Mouse (Mus musculus) neural tube, embryonic 14.5 days (tissue): ENCODE data around the gene Fyb2. TPM values are rescaled to one million over a fixed set of nuclear protein-coding genes. Genes with fewer than 3 reads are reported as not detected.

Source experiments
- ATAC-seq: fragments of 200-750 bp; cut with Nextera tagmentation; 2 replicates; pipeline ENCODE4 v1.8.0; 2017; ENCODE audit warnings: low read depth, mild to moderate bottlenecking, moderate TSS enrichment, moderate library complexity
- H3K27ac ChIP-seq: fragments of 300-500 bp; sonication (generic); 2 replicates; pipeline ENCODE4 v1.5.1; 2014; ENCODE audit warnings: low read depth, mild to moderate bottlenecking, control low read depth, low read length, moderate library complexity, mixed read lengths
- H3K27me3 ChIP-seq: fragments of 300-500 bp; sonication (generic); 2 replicates; pipeline ENCODE4 v1.6.1; 2014; ENCODE audit warnings: low read length; ENCODE audit not compliant: control insufficient read depth, insufficient read depth
- H3K36me3 ChIP-seq: fragments of 300-500 bp; sonication (generic); 2 replicates; pipeline ENCODE4 v1.6.1; 2014; ENCODE audit warnings: low read length, mixed read lengths; ENCODE audit not compliant: control insufficient read depth, insufficient read depth
- H3K4me1 ChIP-seq: fragments of 300-500 bp; sonication (generic); 2 replicates; pipeline ENCODE4 v1.6.1; 2014; ENCODE audit warnings: low read length; ENCODE audit not compliant: control insufficient read depth, insufficient read depth
- H3K4me2 ChIP-seq: fragments of 300-500 bp; sonication (generic); 2 replicates; pipeline ENCODE4 v1.6.1; 2014; ENCODE audit warnings: mild to moderate bottlenecking, low read depth, low read length, control low read depth
- H3K4me3 ChIP-seq: fragments of 300-500 bp; sonication (generic); 2 replicates; pipeline ENCODE4 v1.5.1; 2014; ENCODE audit warnings: low read depth, low read length, control low read depth, mixed read lengths
- H3K9ac ChIP-seq: fragments of 300-500 bp; sonication (generic); replicated peaks from 2 replicates; pipeline ENCODE4 v1.6.1; 2014; ENCODE audit warnings: low read depth, mild to moderate bottlenecking, control low read depth, low read length, mixed read lengths
- H3K9me3 ChIP-seq: fragments of 300-500 bp; sonication (generic); 2 replicates; pipeline ENCODE4 v1.6.1; 2016; ENCODE audit warnings: low read length; ENCODE audit not compliant: control insufficient read depth
- WGBS: fragments of 180-500 bp; shearing (Covaris S2); extraction: QIAGEN DNeasy Blood & Tissue Kit; methylation state at CpG from one replicate; pipeline ENCODE4 v1.1.7; 2014; 5-methylcytosine and 5-hydroxymethylcytosine counted together
- polyA plus RNA-seq: library from polyadenylated mRNA; unstranded; fragments of >200 nt; fragmentation: Nextera tagmentation; extraction: Ambion mirVana; gene quantifications from 2 replicates; pipeline ENCODE4 v1.2.1, GENCODE M21; 2014

Fyb2 gene
- polyA plus RNA-seq, 1 experiment from 2014 or later: 0.17 TPM

GRCm38 (mm10) chr4:104933620-104934019, 20.4 kb downstream of the Fyb2 start:
- no peak overlapping the region for H3K27ac ChIP-seq
- H3K9me3 ChIP-seq: no peaks in the 10 kb centered on the region
- H3K27me3 ChIP-seq: no peaks in the 10 kb centered on the region
- H3K36me3 ChIP-seq: no peaks in the 10 kb centered on the region
- H3K4me1 ChIP-seq: no peaks in the 10 kb centered on the region; the same call in 1 of the 2 replicates
- H3K4me2 ChIP-seq: no peak overlapping the region
- no peak overlapping the region for H3K9ac ChIP-seq
- H3K4me3 ChIP-seq: no peak overlapping the region
- ATAC-seq: no peak

- Histone ChIP-seq H3K4me3 (no peak overlapping the region), H3K9me3 (no peaks in the 10 kb centered on the region), H3K4me1 (no peaks in the 10 kb centered on the region; the same call in 1 of the 2 replicates), H3K27me3 (no peaks in the 10 kb centered on the region), H3K36me3 (no peaks in the 10 kb centered on the region), H3K27ac (no peak overlapping the region), H3K9ac (no peak overlapping the region), H3K4me2 (no peak overlapping the region)
- 81% methylated on average over 3 of the region's 3 CpGs for WGBS
- ATAC-seq: no peak
Measured at GRCm38 (mm10) chr4:104934997-104935396, 21.7 kb downstream of the Fyb2 start.

GRCm38 (mm10) chr4:104935436-104935835, 22.2 kb downstream of the Fyb2 start:
- no peak overlapping the region for H3K4me2 ChIP-seq
- H3K36me3 ChIP-seq: no peaks in the 10 kb centered on the region
- WGBS: 65% methylated on average over 3 of the region's 3 CpGs
- no peak overlapping the region for H3K4me3 ChIP-seq
- H3K27me3 ChIP-seq: no peaks in the 10 kb centered on the region
- H3K4me1 ChIP-seq: no peaks in the 10 kb centered on the region; the same call in 1 of the 2 replicates
- H3K9me3 ChIP-seq: no peaks in the 10 kb centered on the region
- no peak overlapping the region for H3K27ac ChIP-seq
- H3K9ac ChIP-seq: no peak overlapping the region
- no peak for ATAC-seq

GRCm38 (mm10) chr4:104936011-104936410, 22.8 kb downstream of the Fyb2 start:
- ATAC-seq: no peak
- Histone ChIP-seq H3K4me3 (no peak overlapping the region), H3K9me3 (no peaks in the 10 kb centered on the region), H3K27ac (no peak overlapping the region), H3K27me3 (no peaks in the 10 kb centered on the region), H3K4me1 (no peaks in the 10 kb centered on the region; the same call in 1 of the 2 replicates), H3K9ac (no peak overlapping the region), H3K4me2 (no peak overlapping the region), H3K36me3 (no peaks in the 10 kb centered on the region)
- WGBS: 80% methylated on average over 9 of the region's 9 CpGs

GRCm38 (mm10) chr4:104939535-104939934, 26.3 kb downstream of the Fyb2 start:
- Histone ChIP-seq H3K4me2 (no peak overlapping the region), H3K9me3 (no peaks in the 10 kb centered on the region), H3K4me3 (no peak overlapping the region), H3K36me3 (no peaks in the 10 kb centered on the region), H3K9ac (no peak overlapping the region), H3K27me3 (no peaks in the 10 kb centered on the region), H3K4me1 (no peaks in the 10 kb centered on the region; the same call in 1 of the 2 replicates), H3K27ac (no peak overlapping the region)
- WGBS: 94% methylated on average over 6 of the region's 6 CpGs
- no peak for ATAC-seq

GRCm38 (mm10) chr4:104941895-104942294, 28.6 kb downstream of the Fyb2 start:
- H3K9me3 ChIP-seq: no peaks in the 10 kb centered on the region
- no peak overlapping the region for H3K27ac ChIP-seq
- no peak overlapping the region for H3K4me3 ChIP-seq
- no peak for ATAC-seq
- no peak overlapping the region for H3K9ac ChIP-seq
- no peaks in the 10 kb centered on the region for H3K36me3 ChIP-seq
- H3K4me2 ChIP-seq: no peak overlapping the region
- no peaks in the 10 kb centered on the region for H3K27me3 ChIP-seq
- WGBS: 83% methylated on average over 1 of the region's 1 CpGs
- H3K4me1 ChIP-seq: no peaks in the 10 kb centered on the region

GRCm38 (mm10) chr4:104944482-104944881, 31.2 kb downstream of the Fyb2 start:
- Histone ChIP-seq H3K4me1 (no peaks in the 10 kb centered on the region), H3K9ac (no peak overlapping the region), H3K4me3 (no peak overlapping the region), H3K9me3 (no peaks in the 10 kb centered on the region), H3K27ac (no peak overlapping the region), H3K36me3 (no peaks in the 10 kb centered on the region), H3K4me2 (no peak overlapping the region), H3K27me3 (no peaks in the 10 kb centered on the region)
- no peak for ATAC-seq
- WGBS: 75% methylated on average over 1 of the region's 1 CpGs

GRCm38 (mm10) chr4:104948886-104949285, 35.6 kb downstream of the Fyb2 start:
- Histone ChIP-seq H3K27ac (no peak overlapping the region), H3K4me2 (no peak overlapping the region), H3K36me3 (no peaks in the 10 kb centered on the region), H3K27me3 (no peaks in the 10 kb centered on the region), H3K4me3 (no peak overlapping the region), H3K9ac (no peak overlapping the region), H3K4me1 (no peaks in the 10 kb centered on the region), H3K9me3 (no peaks in the 10 kb centered on the region)
- 69% methylated on average over 4 of the region's 4 CpGs for WGBS
- ATAC-seq: no peak

- Histone ChIP-seq H3K27me3 (no peaks in the 10 kb centered on the region), H3K4me1 (no peaks in the 10 kb centered on the region), H3K4me2 (no peak overlapping the region), H3K27ac (no peak overlapping the region), H3K4me3 (no peak overlapping the region), H3K9me3 (no peaks in the 10 kb centered on the region), H3K9ac (no peak overlapping the region), H3K36me3 (no peaks in the 10 kb centered on the region)
- 51% methylated on average over 3 of the region's 3 CpGs for WGBS
- ATAC-seq: no peak
Measured at GRCm38 (mm10) chr4:104949304-104949703, 36.0 kb downstream of the Fyb2 start.
